Mouse (Mus musculus) liver, embryonic 15.5 days (tissue): ENCODE data around the gene Tbcd. TPM values are rescaled to one million over a fixed set of nuclear protein-coding genes. Genes with fewer than 3 reads are reported as not detected.

ENCODE experiments used
- ATAC-seq: fragments of 200-750 bp; cut with Nextera tagmentation; 2 replicates; pipeline ENCODE4 v1.8.0; 2017; ENCODE audit warnings: moderate number of reproducible peaks, mild to moderate bottlenecking, moderate library complexity; ENCODE audit not compliant: insufficient read depth
- H3K27ac ChIP-seq: fragments of 300-500 bp; sonication (generic); replicated peaks from 2 replicates; pipeline ENCODE4 v1.5.1; 2015; ENCODE audit warnings: mild to moderate bottlenecking, inconsistent platforms
- H3K27me3 ChIP-seq: fragments of 300-500 bp; sonication (generic); 2 replicates; pipeline ENCODE4 v1.6.1; 2015; ENCODE audit warnings: mild to moderate bottlenecking, inconsistent platforms
- H3K36me3 ChIP-seq: fragments of 300-500 bp; sonication (generic); replicated peaks from 2 replicates; pipeline ENCODE4 v1.6.1; 2015; ENCODE audit warnings: moderate library complexity, mild to moderate bottlenecking, inconsistent platforms
- H3K4me1 ChIP-seq: fragments of 300-500 bp; sonication (generic); replicated peaks from 2 replicates; pipeline ENCODE4 v1.6.1; 2015; ENCODE audit warnings: inconsistent platforms
- H3K4me2 ChIP-seq: fragments of 300-500 bp; sonication (generic); 2 replicates; pipeline ENCODE4 v1.6.1; 2015; ENCODE audit warnings: moderate library complexity, mild to moderate bottlenecking, inconsistent platforms
- H3K4me3 ChIP-seq: fragments of 300-500 bp; sonication (generic); replicated peaks from 2 replicates; pipeline ENCODE4 v1.5.1; 2015; ENCODE audit warnings: mild to moderate bottlenecking, inconsistent platforms
- H3K9ac ChIP-seq: fragments of 300-500 bp; sonication (generic); 2 replicates; pipeline ENCODE4 v1.6.1; 2015; ENCODE audit warnings: moderate library complexity, mild to moderate bottlenecking, inconsistent platforms
- H3K9me3 ChIP-seq: fragments of 300-500 bp; sonication (generic); replicated peaks from 2 replicates; pipeline ENCODE4 v1.6.1; 2016; ENCODE audit warnings: inconsistent platforms
- WGBS: fragments of 180-500 bp; shearing (Covaris S2); methylation state at CpG from one replicate; pipeline ENCODE4 v1.1.7; 2015; ENCODE audit warnings: mixed read lengths; ENCODE audit not compliant: insufficient replicate concordance; 5-methylcytosine and 5-hydroxymethylcytosine counted together
- polyA plus RNA-seq: library from polyadenylated mRNA; unstranded; fragments of >200 nt; fragmentation: Nextera tagmentation; extraction: Ambion mirVana; gene quantifications from 2 replicates; pipeline ENCODE4 v1.2.1, GENCODE M21; 2015

The Tbcd gene
- polyA plus RNA-seq = 20.2 and 22.7 TPM in 2 replicates

DNA sequence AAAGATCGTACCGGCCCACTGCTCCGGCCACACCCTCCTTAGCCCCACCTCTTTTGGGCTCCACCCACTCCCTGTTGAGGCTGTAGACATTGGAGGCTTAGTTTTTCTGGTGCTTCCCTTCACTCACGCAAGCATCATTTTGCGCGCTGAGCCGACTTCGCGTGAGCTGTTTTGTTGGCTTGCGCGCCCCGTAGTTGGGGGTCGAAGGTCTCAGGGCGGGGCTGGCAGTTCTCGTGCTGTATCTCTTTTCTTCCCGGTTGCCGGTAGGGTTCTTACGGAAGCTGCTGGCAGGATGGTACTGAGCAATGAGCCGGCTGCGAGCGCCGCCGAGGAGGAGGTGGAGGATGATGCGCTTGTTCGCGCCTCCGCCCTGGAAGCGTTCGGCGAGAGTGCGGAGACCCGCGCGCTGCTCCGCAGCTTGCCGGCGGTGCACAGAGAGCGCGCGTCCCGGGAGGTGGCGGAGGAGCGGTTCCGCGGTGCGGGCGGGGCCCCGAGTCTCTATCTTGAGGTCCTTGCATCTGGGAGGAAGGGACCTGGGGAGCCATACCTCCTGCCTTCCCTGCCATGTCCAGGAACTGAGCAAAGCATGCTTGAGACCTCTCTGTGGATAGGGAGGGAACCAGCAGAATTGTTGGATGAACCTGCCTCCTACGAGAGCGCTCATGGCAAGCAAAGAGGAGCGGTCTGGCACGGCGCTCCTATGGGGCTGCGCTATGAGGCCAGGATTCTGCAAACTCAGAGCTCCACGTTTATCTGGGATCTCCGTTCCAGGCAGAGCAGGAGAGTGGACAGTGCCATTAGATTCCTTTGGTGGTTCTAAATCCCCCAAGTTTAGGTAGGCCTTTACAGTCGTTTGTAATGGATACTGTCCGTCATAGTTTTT, at the start of gene Tbcd:
Gene Tbcd (plus strand): TSS at position 197 of the 883 bp plus-strand sequence.
- H3K36me3 ChIP-seq = peaks cover 60% of the 10 kb centered on the region
- H3K4me2 ChIP-seq = peak within 1 kb of the TSS; percentile 90
- H3K9me3 ChIP-seq = no peaks in the 10 kb centered on the region
- H3K4me3 ChIP-seq = peak within 1 kb of the TSS; percentile 92
- peak within 1 kb of the TSS; percentile 64 for H3K9ac ChIP-seq
- peak within 1 kb of the TSS; percentile 95 for H3K27ac ChIP-seq
- no peaks in the 10 kb centered on the region for H3K27me3 ChIP-seq
- WGBS = under 1% methylated on average over 58 of the region's 58 CpGs
- peak; percentile 93 for ATAC-seq
- peaks cover 48% of the 10 kb centered on the region for H3K4me1 ChIP-seq

DNA sequence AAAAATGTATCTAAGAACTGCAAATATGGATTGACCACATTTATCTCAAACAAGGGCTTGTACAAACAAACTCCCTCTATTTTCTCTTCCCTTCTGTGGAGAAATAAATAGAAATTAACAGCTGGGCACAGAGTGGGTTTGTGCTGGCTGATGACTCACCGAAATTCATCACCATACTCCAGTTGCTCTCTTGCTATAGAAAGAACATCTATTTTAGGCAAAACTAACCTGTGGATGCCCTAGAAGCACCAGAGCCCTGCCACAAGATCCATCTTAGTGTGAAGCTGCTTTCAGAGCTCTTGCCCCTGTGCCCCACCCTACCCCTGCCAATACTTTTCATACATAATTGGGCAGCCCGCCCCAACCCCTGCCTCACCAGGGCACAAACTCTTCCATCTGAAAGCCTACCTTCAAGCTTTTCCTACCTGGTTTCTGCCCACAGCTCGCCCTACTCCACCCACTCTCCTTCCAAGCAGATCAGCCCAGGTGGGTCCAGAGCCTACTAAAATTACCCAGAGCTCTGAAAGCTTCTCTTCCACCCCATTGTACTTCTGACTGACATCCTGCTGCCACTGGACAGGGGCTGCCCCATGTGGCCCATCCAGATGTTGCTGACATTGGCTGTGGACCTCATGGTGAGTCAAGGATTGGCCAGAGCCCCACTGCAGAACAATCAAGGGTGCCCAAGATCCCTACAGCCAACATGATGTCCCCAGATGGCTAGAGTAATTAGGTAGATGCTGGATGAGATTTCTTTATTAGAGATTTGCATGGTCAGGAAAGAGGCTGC, 44.2 kb upstream of the Tbcd start:
- 64% methylated on average over 3 of the region's 3 CpGs for WGBS

DNA sequence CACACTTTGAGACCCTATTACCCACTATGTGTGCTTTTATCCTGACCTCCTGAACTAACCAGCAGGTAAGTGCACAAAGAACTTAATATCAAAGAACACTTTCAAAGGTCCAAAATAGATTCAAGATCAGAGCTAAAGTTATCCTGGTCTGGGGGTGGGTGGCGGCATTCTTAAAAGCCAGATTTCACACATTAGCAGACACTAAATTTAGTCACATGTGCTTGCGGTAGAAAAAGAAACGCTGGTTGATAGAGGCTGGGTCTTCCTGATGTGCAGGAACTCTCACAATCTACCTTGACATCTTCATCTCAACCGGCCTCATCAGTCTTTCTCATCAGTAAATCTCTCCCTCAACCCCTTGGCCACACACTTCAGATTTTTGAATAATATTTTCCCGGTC, 37.0 kb upstream of the Tbcd start:
- H3K27ac ChIP-seq = no peak overlapping the region
- 70% methylated on average over 5 of the region's 5 CpGs for WGBS
- no peak overlapping the region for H3K9ac ChIP-seq
- H3K4me3 ChIP-seq = no peak overlapping the region
- ATAC-seq = no peak
- H3K4me1 ChIP-seq = peaks cover 6% of the 10 kb centered on the region; the same call in 1 of the 2 replicates
- H3K9me3 ChIP-seq = no peaks in the 10 kb centered on the region
- H3K36me3 ChIP-seq = no peaks in the 10 kb centered on the region
- no peak overlapping the region for H3K4me2 ChIP-seq
- H3K27me3 ChIP-seq = peaks cover 27% of the 10 kb centered on the region

More for the DNA sequence above, 44.2 kb upstream of the Tbcd start:
- H3K9ac ChIP-seq = no peak overlapping the region
- peaks cover 63% of the 10 kb centered on the region for H3K27me3 ChIP-seq
- H3K4me1 ChIP-seq = no peaks in the 10 kb centered on the region
- no peak for ATAC-seq
- H3K4me3 ChIP-seq = no peak overlapping the region
- H3K27ac ChIP-seq = no peak overlapping the region
- no peaks in the 10 kb centered on the region for H3K9me3 ChIP-seq
- no peaks in the 10 kb centered on the region for H3K36me3 ChIP-seq
- H3K4me2 ChIP-seq = no peak overlapping the region

DNA sequence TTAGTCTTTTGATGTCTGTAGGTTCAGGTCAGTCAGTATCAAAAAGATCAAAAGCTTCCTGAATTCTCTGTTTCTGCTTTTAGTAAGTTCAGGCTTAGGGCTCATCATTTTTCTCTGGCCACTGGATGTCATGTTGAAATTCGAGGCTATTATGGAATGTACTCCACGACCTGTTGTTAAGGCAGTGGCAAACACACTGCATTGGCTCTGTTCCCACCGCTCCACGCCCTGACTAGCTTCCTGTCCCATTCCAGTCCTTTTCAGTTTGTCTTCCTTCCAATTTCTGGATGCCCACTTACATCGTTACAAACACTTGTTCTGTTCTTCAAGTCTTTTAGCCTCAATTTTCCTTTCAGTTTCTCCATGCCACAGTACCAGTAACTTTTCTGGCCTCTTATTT, 36.4 kb upstream of the Tbcd start:
- H3K27me3 ChIP-seq = peaks cover 21% of the 10 kb centered on the region
- 56% methylated on average over 5 of the region's 5 CpGs for WGBS
- H3K27ac ChIP-seq = no peak overlapping the region
- no peaks in the 10 kb centered on the region for H3K9me3 ChIP-seq
- no peak overlapping the region for H3K4me2 ChIP-seq
- H3K4me3 ChIP-seq = no peak overlapping the region
- peaks cover 10% of the 10 kb centered on the region for H3K4me1 ChIP-seq
- no peak overlapping the region for H3K9ac ChIP-seq
- no peak for ATAC-seq
- H3K36me3 ChIP-seq = no peaks in the 10 kb centered on the region

DNA sequence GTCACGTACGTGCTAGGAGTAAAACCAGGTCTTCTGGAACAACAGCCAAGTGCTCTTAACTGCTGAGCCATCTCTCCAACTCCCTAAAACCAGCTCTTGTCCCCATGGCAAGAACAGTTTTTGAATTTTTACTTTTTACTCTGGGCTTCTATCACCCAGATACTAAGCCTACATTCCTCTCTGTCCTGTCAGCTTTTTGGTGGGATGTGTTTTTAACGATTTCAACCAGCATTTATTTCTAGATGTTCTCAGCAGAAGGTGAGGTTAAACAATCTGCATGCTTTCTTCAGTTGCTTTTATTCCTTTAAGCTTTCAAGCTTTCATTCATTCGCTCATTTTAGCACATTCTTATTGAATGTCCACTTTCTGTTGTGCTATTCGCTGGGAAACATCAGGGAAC, 33.8 kb upstream of the Tbcd start:
- Histone ChIP-seq H3K27me3 (no peaks in the 10 kb centered on the region; the same call in none of the 2 replicates), H3K9me3 (no peaks in the 10 kb centered on the region), H3K4me1 (peaks cover 26% of the 10 kb centered on the region), H3K4me3 (no peak overlapping the region), H3K4me2 (no peak overlapping the region), H3K27ac (no peak overlapping the region), H3K36me3 (no peaks in the 10 kb centered on the region; the same call in 1 of the 2 replicates), H3K9ac (no peak overlapping the region)
- WGBS = 71% methylated on average over 5 of the region's 5 CpGs
- no peak for ATAC-seq

DNA sequence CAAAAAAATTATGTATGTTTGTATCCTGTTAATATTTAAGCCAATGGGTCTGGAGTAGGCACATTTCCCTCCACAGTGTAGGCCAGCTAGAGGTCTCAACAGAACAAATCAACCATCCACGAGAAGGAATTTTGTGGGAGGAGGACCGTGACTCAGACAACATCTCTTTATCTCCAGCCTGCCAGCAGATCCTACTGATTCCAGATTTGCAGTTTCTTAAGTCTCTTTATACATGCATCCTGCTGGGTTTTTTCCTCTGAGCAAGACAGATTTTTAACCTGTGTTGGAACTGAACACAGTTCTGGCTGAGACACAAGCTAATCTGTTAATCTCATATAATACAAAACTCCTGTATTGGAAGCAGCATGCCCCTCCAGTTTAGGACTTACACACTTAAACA, 32.8 kb upstream of the Tbcd start:
- Histone ChIP-seq H3K27me3 (no peaks in the 10 kb centered on the region; the same call in none of the 2 replicates), H3K9me3 (no peaks in the 10 kb centered on the region), H3K4me2 (no peak overlapping the region), H3K36me3 (peaks cover 3% of the 10 kb centered on the region; the same call in 1 of the 2 replicates), H3K4me1 (peaks cover 34% of the 10 kb centered on the region), H3K4me3 (no peak overlapping the region), H3K27ac (no peak overlapping the region), H3K9ac (no peak overlapping the region)
- ATAC-seq = no peak
- 65% methylated on average over 2 of the region's 2 CpGs for whole genome bisulfite sequencing

DNA sequence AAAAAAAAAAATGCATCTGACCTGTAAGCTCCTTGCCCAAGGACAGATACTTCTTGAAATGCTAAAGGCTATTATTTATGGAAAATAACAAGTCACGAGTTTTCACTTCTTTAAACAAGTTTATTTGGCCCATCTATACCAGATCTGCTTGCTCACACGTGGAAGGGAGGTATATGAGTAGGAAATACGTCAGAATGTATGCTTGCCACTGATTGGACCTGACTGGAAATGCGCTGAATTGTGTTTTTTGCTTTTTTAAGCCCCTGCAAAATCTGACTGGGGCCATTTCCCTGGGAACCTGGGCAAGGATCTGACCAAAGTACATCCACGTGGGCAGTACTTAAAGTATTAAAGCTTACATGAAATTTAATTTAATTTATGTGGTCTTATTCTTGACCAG, 31.4 kb upstream of the Tbcd start:
- Histone ChIP-seq H3K4me2 (peak overlapping the region; percentile 94), H3K9ac (peak overlapping the region; percentile 69; the same call in 1 of the 2 replicates), H3K4me3 (peak overlapping the region; percentile 94), H3K4me1 (peaks cover 49% of the 10 kb centered on the region), H3K27me3 (no peaks in the 10 kb centered on the region; the same call in 1 of the 2 replicates), H3K36me3 (peaks cover 17% of the 10 kb centered on the region), H3K9me3 (no peaks in the 10 kb centered on the region), H3K27ac (peak overlapping the region; percentile 97)
- no peak for ATAC-seq
- WGBS = 51% methylated on average over 5 of the region's 5 CpGs

DNA sequence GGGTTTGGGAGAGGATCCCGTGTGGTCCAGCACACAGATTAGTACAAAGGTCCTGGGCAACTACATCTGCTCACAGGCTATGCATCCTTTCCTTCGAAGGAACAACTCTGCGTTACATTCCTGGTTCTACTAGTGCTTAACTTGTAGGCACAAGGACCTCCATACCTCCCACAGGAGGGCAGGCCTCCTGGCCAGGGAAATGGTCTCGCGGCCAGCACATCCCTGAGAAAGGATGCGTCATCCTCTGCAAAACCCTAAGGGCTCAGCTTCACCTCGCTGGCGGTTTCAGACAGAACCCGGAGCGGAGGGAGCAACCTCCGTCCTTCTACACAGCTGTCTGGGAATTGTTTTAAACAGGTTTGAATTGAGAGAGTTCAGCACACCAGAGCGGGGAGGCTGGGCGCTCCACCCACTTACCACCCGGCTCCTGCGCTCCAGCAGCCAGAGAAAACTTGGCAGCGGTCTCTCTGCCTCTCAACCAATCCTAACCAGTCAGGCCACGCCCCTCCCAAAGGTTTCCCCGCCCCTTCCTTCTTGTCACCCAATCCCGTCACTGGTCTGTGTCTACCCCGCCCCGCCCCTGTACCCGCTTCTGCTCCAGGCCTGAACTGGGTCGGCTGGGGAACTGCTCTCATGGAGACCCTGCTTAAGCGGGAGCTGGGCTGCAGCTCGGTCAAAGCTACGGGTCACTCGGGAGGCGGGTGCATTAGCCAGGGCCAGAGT, 30.8 kb upstream of the Tbcd start, which contains the start of gene Fn3krp:
Gene Fn3krp (plus strand): TSS at position 572 of the 723 bp plus-strand sequence.
- Histone ChIP-seq H3K4me2 (peak within 1 kb of the TSS; percentile 94), H3K27me3 (no peaks in the 10 kb centered on the region; the same call in 1 of the 2 replicates), H3K4me3 (peak within 1 kb of the TSS; percentile 94), H3K4me1 (peaks cover 55% of the 10 kb centered on the region), H3K9me3 (no peaks in the 10 kb centered on the region), H3K27ac (peak within 1 kb of the TSS; percentile 97), H3K9ac (peak within 1 kb of the TSS; percentile 86), H3K36me3 (peaks cover 23% of the 10 kb centered on the region)
- WGBS = 3% methylated on average over 28 of the region's 28 CpGs
- ATAC-seq = peak; percentile 97

DNA sequence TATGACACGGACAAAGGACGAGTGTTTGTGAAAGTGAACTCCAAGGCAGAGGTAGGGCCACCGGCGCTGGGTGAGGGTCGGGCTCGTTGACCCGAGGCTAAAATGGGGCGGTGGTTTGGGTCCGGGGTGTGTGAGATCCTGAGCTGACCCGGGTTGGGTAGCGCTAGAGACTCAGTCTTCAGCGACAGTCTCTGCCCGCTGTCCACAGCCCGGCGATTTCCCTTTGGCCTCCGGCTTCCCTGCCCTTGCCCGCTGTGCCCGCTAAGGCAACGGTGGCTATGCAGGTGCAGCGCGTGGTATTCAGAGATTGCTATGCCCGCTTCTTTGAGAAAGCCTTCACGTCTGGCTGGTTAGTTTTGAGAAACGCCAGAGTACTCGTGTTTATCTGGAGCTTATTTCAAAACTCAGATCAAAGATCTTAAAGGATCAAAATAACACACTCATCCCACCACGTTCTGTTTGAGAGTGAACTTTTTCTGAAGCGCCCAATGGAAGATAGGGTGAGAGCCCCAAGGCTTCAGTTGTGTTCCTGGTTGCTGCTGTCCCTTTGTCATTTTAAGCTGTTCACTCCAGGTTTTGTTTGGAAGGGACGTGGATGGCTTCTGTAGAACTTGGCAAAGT, 30.1 kb upstream of the Tbcd start:
- WGBS = 0% methylated on average over 28 of the region's 28 CpGs
- ATAC-seq = peak; percentile 72

DNA sequence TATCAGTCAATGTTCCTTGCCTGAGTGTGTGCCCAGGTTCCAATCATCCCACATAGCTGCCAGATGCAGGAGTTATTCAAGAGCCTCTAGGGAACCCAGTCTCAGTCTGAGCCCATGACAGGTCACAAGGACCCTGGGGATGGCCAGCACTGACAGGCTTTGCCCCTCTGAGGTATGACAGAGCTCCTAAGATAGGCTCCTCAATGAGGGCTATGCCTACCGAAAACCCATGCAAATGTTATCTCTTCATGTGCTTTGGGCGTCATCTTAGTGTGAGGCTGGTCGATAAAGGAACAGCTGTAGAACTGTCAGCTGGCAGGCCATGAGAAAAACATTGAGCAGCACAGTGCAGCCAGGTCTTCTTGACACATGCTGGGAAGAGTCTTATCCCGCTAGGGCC, 18.4 kb upstream of the Tbcd start:
- H3K4me3 ChIP-seq = peak overlapping the region; percentile 79
- H3K9me3 ChIP-seq = no peaks in the 10 kb centered on the region
- peaks cover 66% of the 10 kb centered on the region for H3K4me1 ChIP-seq
- H3K27me3 ChIP-seq = no peaks in the 10 kb centered on the region
- peak overlapping the region; percentile 91 for H3K4me2 ChIP-seq
- ATAC-seq = peak; percentile 81
- peak overlapping the region; percentile 55 for H3K9ac ChIP-seq
- 27% methylated on average over 4 of the region's 4 CpGs for WGBS
- H3K36me3 ChIP-seq = peaks cover 48% of the 10 kb centered on the region
- H3K27ac ChIP-seq = peak overlapping the region; percentile 98

More for the DNA sequence above, 30.1 kb upstream of the Tbcd start:
- Histone ChIP-seq H3K27me3 (no peaks in the 10 kb centered on the region; the same call in 1 of the 2 replicates), H3K36me3 (peaks cover 30% of the 10 kb centered on the region), H3K4me2 (peak overlapping the region; percentile 94), H3K4me1 (peaks cover 59% of the 10 kb centered on the region), H3K9ac (peak overlapping the region; percentile 86), H3K27ac (peak overlapping the region; percentile 89), H3K9me3 (no peaks in the 10 kb centered on the region), H3K4me3 (peak overlapping the region; percentile 94)
